Mouse (Mus musculus): ENCODE measurements around the gene Cisd2. TPM values are rescaled to one million over a fixed set of nuclear protein-coding genes. Genes with fewer than 3 reads are reported as not detected.

Cisd2 gene
- total RNA-seq, 1 experiment = 17.4 TPM

GRCm38 (mm10) chr3:135411056-135411455, 12.7 kb downstream of the Cisd2 start:
- Histone ChIP-seq H3K36me3 (ENCODE audit: control insufficient read depth, insufficient read depth, low read length, poor library complexity, severe bottlenecking) (peaks cover 2% of the 10 kb centered on the region; the same call in 1 of the 2 replicates), H3K9me3 (ENCODE audit: control insufficient read depth, insufficient read depth, low read depth, low read length) (no peaks in the 10 kb centered on the region), H3K4me3 (ENCODE audit: insufficient read depth in 1 of 2, low read depth in 1 of 2, low read length in 2 of 2, poor library complexity in 1 of 2, severe bottlenecking in 1 of 2) (peak overlapping the region; percentile 5 to 29; a peak in 3 of 4 replicates), H3K27ac (ENCODE audit: insufficient read depth, low read depth, low read length, poor library complexity, severe bottlenecking) (no peak overlapping the region), H3K9ac (ENCODE audit: insufficient read depth, low read depth, low read length, poor library complexity, severe bottlenecking) (no peak overlapping the region), H3K4me1 (ENCODE audit: control insufficient read depth in 2 of 2, insufficient read depth in 2 of 2, low read length in 2 of 2, poor library complexity in 1 of 2) (peaks cover 2 to 4% of the 10 kb centered on the region in 2 experiments; a peak in 2 of 4 replicates)
- no peak for DNase-seq (ENCODE audit: low read depth, low spot score)
- in situ Hi-C loops (cut with MboI; ENCODE audit: low sequenced_read_pairs in 2 of 2, unreplicated experiment in 2 of 2) = no loop called here
- TF ChIP-seq HCFC1 (IDR thresholded peaks at IDR 0.05; ENCODE audit: borderline replicate concordance, insufficient read depth, low read length) (no peak), CHD2 (IDR thresholded peaks at IDR 0.05; ENCODE audit: low read depth, low read length) (no peak), ZC3H11A (IDR thresholded peaks at IDR 0.05; ENCODE audit: borderline replicate concordance, low read depth, low read length) (no peak), ZNF384 (IDR thresholded peaks at IDR 0.05; ENCODE audit: low read depth, low read length) (no peak)

- Histone ChIP-seq H3K4me1 (ENCODE audit: control insufficient read depth in 2 of 2, insufficient read depth in 2 of 2, low read length in 2 of 2, poor library complexity in 1 of 2) (peaks cover 2 to 4% of the 10 kb centered on the region in 2 experiments; a peak in 2 of 4 replicates), H3K4me3 (ENCODE audit: insufficient read depth in 1 of 2, low read depth in 1 of 2, low read length in 2 of 2, poor library complexity in 1 of 2, severe bottlenecking in 1 of 2) (no peak overlapping the region), H3K27ac (ENCODE audit: insufficient read depth, low read depth, low read length, poor library complexity, severe bottlenecking) (no peak overlapping the region), H3K9me3 (ENCODE audit: control insufficient read depth, insufficient read depth, low read depth, low read length) (no peaks in the 10 kb centered on the region), H3K9ac (ENCODE audit: insufficient read depth, low read depth, low read length, poor library complexity, severe bottlenecking) (no peak overlapping the region), H3K36me3 (ENCODE audit: control insufficient read depth, insufficient read depth, low read length, poor library complexity, severe bottlenecking) (peaks cover 2% of the 10 kb centered on the region; the same call in 1 of the 2 replicates)
- in situ Hi-C loops (cut with MboI; ENCODE audit: low sequenced_read_pairs in 2 of 2, unreplicated experiment in 2 of 2) = loop anchor here (10.0 kb wide), 1 partner anchor 326 kb away; no protein-coding TSS in a partner anchor
- no peak for DNase-seq (ENCODE audit: low read depth, low spot score)
- TF ChIP-seq ZC3H11A (IDR thresholded peaks at IDR 0.05; ENCODE audit: borderline replicate concordance, low read depth, low read length) (0 out of 2 replicates have a peak, but pooled peaks have one; percentile 15), HCFC1 (IDR thresholded peaks at IDR 0.05; ENCODE audit: borderline replicate concordance, insufficient read depth, low read length) (no peak)
Observed at GRCm38 (mm10) chr3:135409219-135409618, 14.5 kb downstream of the Cisd2 start.

GRCm38 (mm10) chr3:135407351-135407750, 16.4 kb downstream of the Cisd2 start:
- TF ChIP-seq CHD2 (IDR thresholded peaks at IDR 0.05; ENCODE audit: low read depth, low read length) (no peak), HCFC1 (IDR thresholded peaks at IDR 0.05; ENCODE audit: borderline replicate concordance, insufficient read depth, low read length) (no peak), MAFK (IDR thresholded peaks at IDR 0.05; ENCODE audit: insufficient read depth, low read depth, low read length) (no peak), ZC3H11A (IDR thresholded peaks at IDR 0.05; ENCODE audit: borderline replicate concordance, low read depth, low read length) (no peak), ZNF384 (IDR thresholded peaks at IDR 0.05; ENCODE audit: low read depth, low read length) (no peak)
- no peak overlapping the region for H3K9ac ChIP-seq (ENCODE audit: insufficient read depth, low read depth, low read length, poor library complexity, severe bottlenecking)
- no peak overlapping the region for H3K4me3 ChIP-seq (ENCODE audit: insufficient read depth in 1 of 2, low read depth in 1 of 2, low read length in 2 of 2, poor library complexity in 1 of 2, severe bottlenecking in 1 of 2)
- no peaks in the 10 kb centered on the region for H3K9me3 ChIP-seq (ENCODE audit: control insufficient read depth, insufficient read depth, low read depth, low read length)
- H3K36me3 ChIP-seq (ENCODE audit: control insufficient read depth, insufficient read depth, low read length, poor library complexity, severe bottlenecking) = peaks cover 2% of the 10 kb centered on the region; the same call in 1 of the 2 replicates
- no peak for DNase-seq (ENCODE audit: low read depth, low spot score)
- H3K4me1 ChIP-seq (ENCODE audit: control insufficient read depth in 2 of 2, insufficient read depth in 2 of 2, low read length in 2 of 2, poor library complexity in 1 of 2) = peaks cover 9% of the 10 kb centered on the region in 2 experiments; a peak in 3 of 4 replicates
- no peak overlapping the region for H3K27ac ChIP-seq (ENCODE audit: insufficient read depth, low read depth, low read length, poor library complexity, severe bottlenecking)
- in situ Hi-C loops (cut with MboI; ENCODE audit: low sequenced_read_pairs in 2 of 2, unreplicated experiment in 2 of 2) = loop anchor here (10.0 kb wide), 1 partner anchor 327 kb away; no protein-coding TSS in a partner anchor

GRCm38 (mm10) chr3:135404599-135404998, 19.1 kb downstream of the Cisd2 start:
- no peak for TF ChIP-seq ZNF384 (IDR thresholded peaks at IDR 0.05; ENCODE audit: low read depth, low read length)
- no peak for TF ChIP-seq ZC3H11A (IDR thresholded peaks at IDR 0.05; ENCODE audit: borderline replicate concordance, low read depth, low read length)
- no peak for TF ChIP-seq MAFK (IDR thresholded peaks at IDR 0.05; ENCODE audit: insufficient read depth, low read depth, low read length)
- peaks cover 6 to 7% of the 10 kb centered on the region in 2 experiments; a peak in 3 of 4 replicates for H3K4me1 ChIP-seq (ENCODE audit: control insufficient read depth in 2 of 2, insufficient read depth in 2 of 2, low read length in 2 of 2, poor library complexity in 1 of 2)
- H3K27ac ChIP-seq (ENCODE audit: insufficient read depth, low read depth, low read length, poor library complexity, severe bottlenecking) = no peak overlapping the region
- peaks cover 2% of the 10 kb centered on the region; the same call in 1 of the 2 replicates for H3K36me3 ChIP-seq (ENCODE audit: control insufficient read depth, insufficient read depth, low read length, poor library complexity, severe bottlenecking)
- in situ Hi-C loops (cut with MboI; ENCODE audit: low sequenced_read_pairs in 2 of 2, unreplicated experiment in 2 of 2) = loop anchor here (10.0 kb wide), 1 partner anchor 330 kb away; no protein-coding TSS in a partner anchor
- no peak overlapping the region for H3K4me3 ChIP-seq (ENCODE audit: insufficient read depth in 1 of 2, low read depth in 1 of 2, low read length in 2 of 2, poor library complexity in 1 of 2, severe bottlenecking in 1 of 2)
- DNase-seq (ENCODE audit: low read depth, low spot score) = no peak
- H3K9ac ChIP-seq (ENCODE audit: insufficient read depth, low read depth, low read length, poor library complexity, severe bottlenecking) = no peak overlapping the region
- H3K9me3 ChIP-seq (ENCODE audit: control insufficient read depth, insufficient read depth, low read depth, low read length) = no peaks in the 10 kb centered on the region

GRCm38 (mm10) chr3:135403856-135404255, 19.9 kb downstream of the Cisd2 start:
- in situ Hi-C loops (cut with MboI; ENCODE audit: low sequenced_read_pairs in 2 of 2, unreplicated experiment in 2 of 2) = loop anchor here (10.0 kb wide), 1 partner anchor 331 kb away; no protein-coding TSS in a partner anchor
- no peak for TF ChIP-seq CHD2 (IDR thresholded peaks at IDR 0.05; ENCODE audit: low read depth, low read length)
- no peak for TF ChIP-seq HCFC1 (IDR thresholded peaks at IDR 0.05; ENCODE audit: borderline replicate concordance, insufficient read depth, low read length)
- no peak for TF ChIP-seq MAFK (IDR thresholded peaks at IDR 0.05; ENCODE audit: insufficient read depth, low read depth, low read length)
- Histone ChIP-seq H3K36me3 (ENCODE audit: control insufficient read depth, insufficient read depth, low read length, poor library complexity, severe bottlenecking) (peaks cover 2% of the 10 kb centered on the region; the same call in 1 of the 2 replicates), H3K4me1 (ENCODE audit: control insufficient read depth in 2 of 2, insufficient read depth in 2 of 2, low read length in 2 of 2, poor library complexity in 1 of 2) (peaks cover 5 to 7% of the 10 kb centered on the region in 2 experiments; a peak in 3 of 4 replicates), H3K9ac (ENCODE audit: insufficient read depth, low read depth, low read length, poor library complexity, severe bottlenecking) (no peak overlapping the region; the same call in 1 of the 2 replicates), H3K4me3 (ENCODE audit: insufficient read depth in 1 of 2, low read depth in 1 of 2, low read length in 2 of 2, poor library complexity in 1 of 2, severe bottlenecking in 1 of 2) (no peak overlapping the region), H3K9me3 (ENCODE audit: control insufficient read depth, insufficient read depth, low read depth, low read length) (no peaks in the 10 kb centered on the region), H3K27ac (ENCODE audit: insufficient read depth, low read depth, low read length, poor library complexity, severe bottlenecking) (no peak overlapping the region)
- DNase-seq (ENCODE audit: low read depth, low spot score) = no peak
